Mouse (Mus musculus) heart, postnatal 25 days (tissue): ENCODE data around the gene Ddx17. TPM values are rescaled to one million over a fixed set of nuclear protein-coding genes. Genes with fewer than 3 reads are reported as not detected.

Experiments
- DNase-seq: peaks from one replicate; pipeline ENCODE4 v3.0.0; 2022; ENCODE audit warnings: low spot score
- intact Hi-C: fragments of 180-260 bp; cut with DNase I; formaldehyde crosslinking; loops from one replicate; pipeline ENCODE4 v1.15.1; 2025
- total RNA-seq, 2 experiments: library from RNA; stranded (reverse); gene quantifications; 2 replicates each; pipeline ENCODE4 v1.2.3; 2021

Gene Ddx17
- total RNA-seq, 2 experiments from 2014 or later, result 96.7 to 105 TPM

DNA sequence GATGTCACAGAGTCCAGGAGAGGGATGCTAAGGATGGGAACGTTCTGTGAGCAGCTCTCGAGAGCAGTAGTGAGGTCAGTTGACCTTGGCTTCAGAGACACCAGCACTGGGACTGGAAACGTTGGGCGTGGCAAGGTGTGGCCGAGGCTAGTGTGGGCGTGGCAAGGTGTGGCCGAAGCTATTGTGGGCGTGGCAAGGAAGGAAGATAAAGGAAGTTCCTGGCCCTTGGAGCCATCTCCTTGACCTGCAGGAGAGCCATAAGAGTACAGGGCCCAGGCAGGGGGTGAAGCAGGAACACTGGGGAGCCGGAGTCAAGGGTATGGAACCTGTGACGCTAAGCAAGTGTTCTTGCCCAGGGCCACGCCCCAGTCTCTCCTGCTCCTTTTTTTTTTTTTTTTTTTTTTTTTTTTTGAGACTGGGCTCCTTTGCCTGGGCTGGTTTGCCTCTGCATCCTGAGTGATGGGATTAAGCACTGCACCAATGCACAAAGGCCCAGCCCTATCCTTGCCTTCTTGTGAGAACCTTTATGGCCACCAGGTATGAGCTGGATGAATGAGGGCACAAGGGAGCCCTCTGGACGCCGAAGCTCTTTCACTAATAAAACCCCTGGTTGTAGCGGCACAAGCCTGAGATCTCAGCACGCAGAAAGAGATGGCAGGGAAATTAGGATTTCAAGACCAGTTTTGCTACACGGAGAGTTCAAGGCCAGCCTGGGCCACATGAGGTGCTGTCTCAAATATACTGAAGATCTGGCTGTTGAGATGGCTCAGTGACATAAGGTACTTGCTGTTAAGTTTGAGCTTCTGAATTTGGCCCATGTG is 26.9 kb downstream of the Ddx17 start:
- DNase-seq, result no peak
- intact Hi-C loops, result no loop called here

DNA sequence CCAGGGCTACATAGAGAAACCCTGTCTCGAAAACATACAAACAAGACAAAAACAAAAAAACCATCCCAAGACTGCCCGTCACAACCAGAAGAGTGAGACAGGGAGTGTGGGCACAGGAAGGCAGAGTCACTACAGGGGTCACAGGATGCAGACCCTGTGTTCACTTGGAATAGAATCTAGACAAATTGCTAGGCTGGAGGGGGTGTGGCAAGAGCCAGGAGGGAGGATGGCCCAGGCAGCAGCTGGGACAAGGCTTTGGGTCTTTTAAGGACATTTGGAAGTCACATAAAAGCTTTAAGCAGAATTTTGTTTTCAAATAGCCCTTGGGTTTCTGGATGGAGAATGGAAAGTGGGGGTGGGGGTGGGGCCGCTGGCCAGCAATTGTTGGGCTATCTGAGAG is 28.0 kb downstream of the Ddx17 start:
- intact Hi-C loops, result no loop called here

DNA sequence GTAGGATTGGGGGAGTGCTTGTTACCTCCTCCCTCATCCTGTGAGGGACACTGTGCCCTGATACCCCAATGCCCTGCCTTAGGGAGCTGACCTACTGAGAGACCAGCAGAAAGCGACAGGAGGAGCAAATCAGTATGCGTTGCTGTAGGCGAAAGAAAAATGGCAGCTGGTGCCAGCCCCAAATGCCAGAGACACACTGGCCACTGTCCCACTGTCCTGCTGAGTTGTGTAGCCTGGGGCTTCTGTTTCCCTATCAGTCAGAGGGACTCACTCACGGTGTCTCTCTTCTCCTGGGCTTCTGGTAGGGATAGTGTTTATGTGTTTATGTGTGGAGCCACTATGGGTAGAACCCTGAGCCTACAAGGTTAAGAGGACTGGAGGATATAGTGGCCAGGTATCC is 28.8 kb downstream of the Ddx17 start:
- intact Hi-C loops, result no loop called here
- no peak for DNase-seq

More for the DNA sequence above, 28.0 kb downstream of the Ddx17 start:
- no peak for DNase-seq

DNA sequence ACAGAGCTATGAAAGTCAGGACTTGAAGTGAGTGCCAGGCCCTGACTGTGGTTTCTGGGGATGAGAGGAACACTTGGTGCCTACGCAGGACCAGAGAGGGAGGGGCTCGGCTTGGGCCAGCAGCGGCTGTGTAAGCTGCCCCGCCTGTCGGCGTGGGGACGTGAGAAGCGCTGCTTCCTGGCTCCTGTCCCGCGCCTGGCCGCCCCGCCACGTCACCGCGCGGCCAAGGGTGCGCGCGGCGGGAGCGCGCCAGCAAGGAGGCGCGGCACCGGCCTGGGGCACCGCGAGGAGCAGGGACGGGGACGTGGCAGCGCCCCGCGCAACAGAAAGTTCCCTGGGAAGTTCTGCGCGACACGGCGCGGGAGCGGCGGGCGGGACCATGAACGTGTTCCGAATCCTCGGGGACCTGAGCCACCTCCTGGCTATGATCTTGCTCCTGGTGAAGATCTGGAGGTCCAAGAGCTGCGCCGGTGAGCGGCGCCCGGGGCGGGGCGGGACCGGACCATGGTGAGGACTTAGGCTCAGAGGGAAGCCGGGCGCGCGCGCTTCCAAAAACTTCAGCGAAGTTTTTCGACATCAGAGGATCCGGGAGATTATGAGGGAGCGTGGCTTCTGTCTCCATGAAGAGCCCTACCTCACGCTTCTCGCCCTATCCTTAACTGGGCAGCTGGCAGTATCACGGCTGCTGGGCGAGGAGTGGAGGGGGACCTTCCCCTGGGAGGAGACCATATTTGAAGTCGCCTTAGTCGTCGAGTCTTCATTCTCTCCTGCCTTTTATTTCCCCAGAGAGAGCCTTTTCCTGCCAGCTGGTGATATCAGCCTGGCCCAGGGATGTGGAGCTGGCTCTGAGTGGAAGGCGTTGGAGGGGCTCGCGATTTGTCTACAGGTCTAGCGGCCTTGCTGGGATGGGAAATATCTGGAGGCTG is 30.1 kb downstream of the Ddx17 start, which contains the start of gene Kdelr3:
Kdelr3 (plus strand) TSS at position 241 of the 926 bp plus-strand sequence.
- intact Hi-C loops, result no loop called here
- DNase-seq, result peak; percentile 82

DNA sequence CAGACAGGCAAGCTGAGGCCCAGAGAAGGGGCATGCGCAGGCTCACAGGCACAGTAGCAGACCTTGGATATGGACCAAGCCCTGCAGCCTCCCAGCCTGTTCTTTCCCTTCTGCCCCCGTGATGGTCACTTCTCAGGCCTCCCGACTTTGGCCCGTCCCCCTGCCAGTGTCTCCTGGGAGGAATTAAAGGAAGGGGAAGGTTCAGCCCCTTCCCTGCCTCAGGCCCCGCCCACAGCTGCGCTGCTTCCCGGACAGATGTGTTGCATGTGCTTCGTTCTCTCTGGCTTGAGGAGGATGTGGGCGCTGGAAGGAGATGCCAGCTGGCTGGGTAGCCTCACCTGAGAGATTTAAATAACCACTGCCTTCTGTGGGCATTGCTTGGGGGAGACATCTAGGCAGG is 32.6 kb downstream of the Ddx17 start:
- intact Hi-C loops, result no loop called here
- peak; percentile 17 for DNase-seq

DNA sequence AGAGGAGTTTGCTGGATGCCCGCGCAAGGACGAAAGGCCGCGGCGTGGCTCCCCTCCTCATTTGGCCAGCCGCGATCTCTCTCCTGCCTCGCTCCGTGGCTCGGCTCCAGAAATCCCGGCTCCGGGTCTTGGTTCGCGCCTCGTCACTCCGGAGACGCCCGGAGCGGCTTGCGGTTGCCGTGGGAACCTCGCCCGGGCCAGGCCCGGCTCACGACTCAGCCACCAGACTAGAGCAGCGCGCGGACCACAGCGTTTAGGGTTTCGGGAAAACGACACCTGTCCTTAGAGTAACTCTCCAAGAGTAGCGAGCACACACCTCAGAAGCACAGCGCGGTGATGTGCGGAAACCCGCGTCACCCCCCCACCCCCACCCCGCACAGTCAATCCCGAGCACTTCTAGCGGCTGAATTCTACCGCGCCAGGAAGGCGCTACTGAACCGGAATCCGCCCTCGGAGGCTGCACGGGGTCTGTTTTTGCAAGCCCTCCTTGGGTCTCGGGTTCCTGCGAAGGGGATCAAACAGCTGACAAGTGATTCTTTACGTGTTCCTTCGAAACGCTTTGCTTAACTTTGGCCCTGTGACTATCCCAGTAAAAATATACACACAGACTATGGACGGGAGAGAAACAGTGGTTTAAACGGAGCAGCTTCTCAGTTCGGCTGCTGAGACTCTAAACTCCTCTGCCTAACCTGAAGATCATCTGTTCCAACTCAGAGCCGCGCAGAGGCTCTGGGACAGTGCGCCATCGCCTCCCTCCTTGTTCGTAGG is 34.8 kb downstream of the Ddx17 start:
- intact Hi-C loops, result no loop called here

DNA sequence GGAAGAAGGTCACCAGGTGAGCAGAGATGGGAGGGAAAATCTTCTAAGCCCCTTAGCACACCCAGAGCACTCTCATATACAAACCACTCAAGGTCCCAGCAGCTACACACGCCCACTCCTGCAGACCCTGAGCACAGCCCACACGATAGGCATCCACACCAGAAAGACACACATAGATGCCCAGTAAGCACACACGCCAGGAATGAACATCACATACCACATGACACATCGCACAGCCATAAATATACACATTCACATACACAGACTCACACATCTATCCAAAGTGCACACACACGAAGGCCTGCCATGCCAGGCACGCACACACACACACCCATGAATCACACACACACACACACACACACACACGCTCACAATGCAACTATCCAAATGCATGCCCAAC is 36.1 kb downstream of the Ddx17 start:
- intact Hi-C loops, result no loop called here

More for the DNA sequence above, 34.8 kb downstream of the Ddx17 start:
- peak; percentile 62 for DNase-seq

DNA sequence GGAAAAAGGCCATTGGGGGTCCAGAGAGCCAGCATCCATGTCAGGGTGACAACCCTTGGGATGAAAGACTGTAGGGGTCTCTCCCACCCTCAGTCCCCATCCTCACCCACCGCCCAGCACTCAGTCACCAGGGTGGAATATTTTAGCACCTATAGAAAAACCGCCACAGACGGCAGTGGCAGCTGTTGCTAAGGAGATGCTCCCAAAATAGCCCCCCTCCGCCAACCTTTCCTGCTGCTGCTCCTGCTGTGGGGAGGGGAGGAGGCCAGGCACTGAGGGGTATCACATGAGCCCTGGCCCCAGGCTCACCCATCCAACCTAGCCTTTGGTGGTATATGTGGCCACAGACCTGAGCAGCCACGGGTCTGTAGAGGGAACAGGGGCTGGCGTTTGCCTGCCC is 36.5 kb downstream of the Ddx17 start:
- DNase-seq, result no peak
- intact Hi-C loops, result no loop called here

More for the DNA sequence above, 36.1 kb downstream of the Ddx17 start:
- DNase-seq, result no peak

DNA sequence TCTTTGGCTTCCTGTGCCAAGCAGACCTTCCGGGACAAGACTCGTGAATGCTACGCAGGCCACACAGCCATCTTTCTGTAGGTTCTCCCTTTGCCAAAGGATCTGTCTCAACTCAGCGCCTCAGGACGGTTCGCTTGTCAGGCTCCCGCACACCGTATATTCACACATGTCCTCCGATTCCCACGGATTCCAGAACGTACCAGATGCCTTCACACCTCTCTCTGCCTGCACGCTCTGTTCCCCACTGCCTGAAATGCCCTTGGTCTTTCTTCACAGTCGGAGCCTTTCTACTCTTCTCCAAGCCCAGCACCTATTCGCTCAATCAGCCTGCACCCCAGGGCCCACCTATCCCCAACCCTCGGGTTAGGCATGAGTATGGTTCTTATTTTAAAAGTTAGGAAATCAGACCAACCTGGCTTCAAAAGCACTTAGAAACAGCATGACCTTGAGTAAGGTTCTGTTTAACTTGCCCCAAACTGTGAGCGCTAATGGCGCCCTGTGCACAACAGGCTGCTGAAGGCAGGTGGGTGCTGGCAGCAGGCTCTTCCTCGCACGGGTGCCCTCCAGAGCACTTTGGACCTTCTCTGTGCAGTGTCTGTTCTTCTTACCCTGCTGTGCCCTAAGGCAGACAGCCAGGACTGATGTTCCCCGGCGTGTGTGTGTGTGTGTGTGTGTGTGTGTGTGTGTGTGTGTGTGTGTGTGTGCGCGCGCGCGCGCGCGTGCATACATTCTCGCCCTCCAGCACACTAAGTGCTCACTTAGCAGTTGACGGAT is 39.3 kb downstream of the Ddx17 start:
- intact Hi-C loops, result no loop called here
- no peak for DNase-seq

DNA sequence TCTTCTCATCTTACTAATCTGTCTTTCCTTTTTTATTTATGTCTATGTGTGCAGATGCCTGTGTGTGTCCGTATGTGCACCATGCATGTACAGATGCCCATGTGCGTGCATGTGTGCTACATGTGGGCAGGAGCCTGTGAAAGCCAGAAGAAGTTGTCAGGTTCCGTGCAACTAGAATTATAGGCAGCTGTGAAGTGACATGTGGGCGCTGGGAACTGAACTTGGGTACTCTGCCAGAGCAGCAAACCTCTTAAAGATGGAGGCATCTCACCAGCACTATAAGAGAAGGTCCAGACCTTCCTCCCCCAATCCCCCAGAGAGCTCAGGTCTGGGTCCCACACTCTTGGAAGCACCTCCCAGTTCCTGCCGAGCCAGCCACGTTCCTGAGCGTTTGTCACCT is 40.1 kb downstream of the Ddx17 start:
- DNase-seq, result no peak
- intact Hi-C loops, result no loop called here

DNA sequence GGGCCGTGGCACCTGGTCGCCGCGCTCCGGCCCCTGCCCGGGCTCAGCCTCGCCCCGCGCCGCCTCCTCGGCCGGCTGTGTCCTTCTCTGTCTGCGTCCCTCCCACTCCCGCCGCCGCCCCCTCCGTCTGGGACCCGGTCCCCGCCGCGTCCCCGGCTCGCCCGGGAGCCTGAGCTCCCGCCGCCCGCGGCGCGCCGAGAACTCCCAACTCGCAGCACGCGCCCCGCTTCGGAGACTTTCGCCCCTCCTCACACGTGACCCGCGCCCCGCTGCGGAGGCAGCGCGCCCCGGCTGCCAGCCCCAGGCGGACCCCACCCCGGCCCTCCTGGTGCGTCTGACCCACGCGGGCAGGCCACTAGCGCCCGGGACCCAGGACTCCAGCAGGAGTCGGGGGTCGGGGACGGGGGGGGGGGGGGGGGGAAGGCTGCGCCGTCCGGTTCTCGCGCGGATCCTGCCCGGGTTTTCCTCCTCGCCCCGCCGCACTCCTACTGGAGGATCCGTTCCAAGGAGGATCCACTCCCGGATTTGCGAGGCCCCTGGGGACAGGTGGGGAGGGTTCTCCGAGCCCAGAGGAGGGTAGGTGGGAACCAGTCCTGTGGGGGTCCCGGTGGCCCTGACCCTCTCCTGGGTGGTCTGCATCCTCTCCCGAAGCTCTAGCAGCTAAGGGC is 40.8 kb downstream of the Ddx17 start:
- intact Hi-C loops, result no loop called here
- DNase-seq, result no peak

DNA sequence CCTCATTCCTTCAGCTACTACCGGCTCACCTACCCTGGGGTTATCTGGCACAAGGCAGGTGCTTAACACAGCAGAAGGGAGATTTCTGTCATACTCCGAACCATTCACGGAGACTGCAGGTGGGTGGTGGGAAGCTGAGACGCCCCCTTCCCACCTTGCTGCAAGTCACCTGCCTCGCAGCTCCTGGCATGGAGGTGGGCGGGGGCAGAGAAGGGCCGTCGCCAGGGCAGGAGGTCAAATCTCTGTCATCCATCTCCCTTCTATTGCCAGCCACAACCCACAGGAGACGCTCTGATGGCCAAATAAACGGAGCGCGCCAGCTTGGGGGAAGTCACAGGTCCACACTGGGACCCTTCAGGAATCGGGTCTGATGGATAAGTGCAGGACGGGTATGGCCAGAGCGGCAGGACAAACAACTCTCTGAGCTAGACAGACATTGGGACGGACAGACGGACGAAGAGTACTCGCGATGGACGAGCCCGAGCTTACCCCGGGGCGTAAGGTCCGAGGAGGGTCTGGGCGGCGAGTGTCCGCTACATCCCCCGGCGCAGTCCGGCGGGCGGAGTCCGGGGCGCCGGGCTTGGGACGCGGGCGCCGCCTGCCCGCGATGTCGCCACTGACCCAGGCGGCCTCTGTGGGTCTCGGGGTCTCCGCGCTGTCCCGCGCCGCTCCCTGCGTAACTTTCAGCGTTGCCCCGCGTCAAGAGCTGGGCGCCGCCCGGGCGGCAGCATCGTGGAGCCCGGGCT is 41.7 kb downstream of the Ddx17 start, which contains the start of gene Kcnj4:
Kcnj4 (minus strand) TSS at position 535 of the 746 bp plus-strand sequence.
- intact Hi-C loops, result no loop called here
- DNase-seq, result no peak

DNA sequence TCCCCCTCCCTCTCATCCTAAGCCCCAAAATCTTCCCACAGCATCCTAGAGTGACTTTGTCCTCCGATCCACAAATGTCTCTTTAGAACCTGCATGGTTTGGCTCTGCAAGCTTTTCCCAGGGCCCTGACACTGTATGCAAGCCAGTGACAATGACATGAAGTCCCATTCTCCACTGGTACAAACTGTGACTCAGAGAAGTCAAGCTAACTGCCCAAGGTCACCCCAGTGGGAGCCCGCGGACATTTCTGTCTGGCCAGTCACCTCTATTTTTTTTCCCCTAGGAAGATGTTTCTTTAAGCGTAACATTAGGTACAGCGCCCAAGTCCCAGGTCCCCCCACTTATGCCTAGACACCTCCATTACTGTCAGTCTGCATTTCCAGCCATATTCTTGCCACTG is 43.1 kb downstream of the Ddx17 start:
- intact Hi-C loops, result no loop called here
- DNase-seq, result no peak

DNA sequence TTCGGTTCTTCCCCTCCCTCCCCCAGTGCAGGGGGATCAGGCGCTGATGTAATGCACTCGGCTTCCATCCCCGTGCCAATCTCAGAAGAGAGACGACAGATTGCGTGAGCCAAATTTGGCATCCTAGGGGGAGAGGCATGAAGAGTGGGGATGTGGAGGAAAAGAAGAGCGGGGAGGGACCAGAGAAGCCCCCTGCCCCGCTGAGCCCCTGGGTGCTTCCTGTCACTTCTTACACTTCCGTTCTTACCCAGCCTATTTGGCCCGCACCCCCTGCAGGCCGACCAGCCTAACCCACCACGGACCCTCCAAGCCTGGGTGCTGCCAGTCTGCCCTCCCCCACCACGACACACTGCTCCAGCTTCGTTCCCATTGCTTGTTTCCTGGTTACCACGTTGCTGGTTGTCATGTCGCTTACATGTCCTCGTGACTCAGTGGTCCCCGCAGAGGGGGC is 43.6 kb downstream of the Ddx17 start:
- DNase-seq, result no peak
- intact Hi-C loops, result no loop called here

DNA sequence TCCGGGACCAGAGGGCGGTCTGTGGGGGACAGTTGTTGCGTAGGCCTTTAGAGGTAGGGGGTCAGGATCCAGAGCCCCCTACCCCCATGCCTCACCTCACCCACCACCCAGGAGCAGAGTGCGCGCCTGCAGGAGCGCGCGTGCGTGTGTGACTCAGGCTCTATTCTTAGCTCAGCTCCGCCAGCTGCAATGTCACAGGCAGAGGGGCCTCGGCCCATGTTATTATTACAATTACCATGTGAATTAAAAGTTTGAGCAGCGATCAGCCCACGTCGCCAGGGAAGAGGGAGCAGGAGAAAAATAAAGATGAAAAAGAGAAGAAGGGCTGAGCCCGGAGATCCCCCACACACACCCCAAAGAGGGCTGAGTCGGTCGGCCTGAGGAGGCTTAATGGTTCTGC is 46.4 kb downstream of the Ddx17 start:
- DNase-seq, result no peak
- intact Hi-C loops, result no loop called here

DNA sequence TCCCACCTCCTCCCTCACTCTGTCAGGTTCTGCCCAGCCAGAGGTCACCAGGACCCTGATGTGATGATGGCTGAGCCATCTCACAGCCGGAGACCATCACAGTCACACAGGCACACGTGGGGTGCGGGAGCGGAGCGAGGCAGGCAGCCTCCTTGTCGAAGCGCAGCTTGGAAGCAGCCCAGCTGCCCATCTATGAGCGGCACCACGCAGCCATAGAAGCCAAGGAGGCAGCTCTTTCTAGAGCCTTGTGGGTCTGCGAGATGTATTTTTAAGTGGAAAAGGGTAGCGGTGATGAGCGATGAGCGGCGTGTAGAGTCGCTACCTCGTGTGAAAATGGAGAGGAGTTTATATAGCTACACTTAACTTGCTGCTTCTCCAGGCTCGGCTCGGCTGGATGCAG is 53.0 kb downstream of the Ddx17 start:
- intact Hi-C loops, result no loop called here
- no peak for DNase-seq

DNA sequence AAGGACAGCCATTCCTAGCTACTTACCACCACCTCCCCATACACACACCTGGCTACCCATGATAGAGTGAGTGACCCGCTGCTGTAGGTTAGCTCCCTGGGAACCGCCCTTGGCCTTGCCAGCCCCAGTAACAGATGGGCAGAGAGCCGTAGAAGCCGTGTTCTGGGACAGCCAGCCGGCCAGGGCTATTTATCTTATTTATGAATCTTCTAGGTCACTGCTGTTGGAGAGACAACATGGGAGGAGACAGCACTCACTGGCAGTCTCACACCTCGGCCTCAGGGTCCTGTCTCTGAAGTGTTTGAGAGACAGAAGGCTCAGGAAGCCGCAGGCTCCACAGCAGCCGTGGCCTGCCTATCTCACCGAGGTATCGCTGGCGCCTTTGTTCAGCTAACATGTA is 57.1 kb downstream of the Ddx17 start:
- intact Hi-C loops, result no loop called here

DNA sequence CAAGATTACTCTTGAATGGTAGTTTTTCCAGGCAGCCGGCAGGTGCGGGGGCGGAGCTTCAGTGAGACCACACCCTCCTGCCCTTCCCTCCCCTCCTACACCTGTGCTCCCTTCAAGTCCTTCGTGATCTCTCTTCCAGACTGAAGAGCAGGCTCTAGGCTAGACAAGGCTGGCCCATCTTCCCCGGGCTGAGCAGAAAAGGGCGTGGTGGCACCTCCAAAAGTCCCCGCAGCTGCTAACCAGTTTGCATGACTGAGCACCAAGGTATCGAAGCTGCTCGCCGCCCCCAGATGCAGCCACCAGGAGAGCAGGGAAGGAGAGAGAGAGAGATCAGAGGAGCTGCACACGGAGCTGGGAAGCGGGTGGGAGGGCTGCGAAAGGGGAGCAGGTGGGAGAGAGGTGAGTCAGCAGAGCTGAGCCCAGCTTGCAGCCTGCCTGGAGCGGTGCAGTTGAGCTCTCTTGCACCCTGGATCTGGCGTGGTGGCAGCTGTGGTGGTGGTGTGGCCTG is 65.3 kb downstream of the Ddx17 start:
- intact Hi-C loops, result no loop called here
- no peak for DNase-seq

More for the DNA sequence above, 57.1 kb downstream of the Ddx17 start:
- no peak for DNase-seq
